Mouse (Mus musculus) neural tube, embryonic 13.5 days (tissue): ENCODE measurements at regions not wholly inside any gene's neighbourhood (a gene's known extent, or its start where the extent isn't known, plus 50 kb on each side); places are given as distances from the start of the nearest gene placed in this dataset.
A peak's percentile ranks its signal among the peaks of the same experiment; 100 is the strongest.

Experiments used
- ATAC-seq: fragments of 200-750 bp; cut with Nextera tagmentation; 2 replicates; pipeline ENCODE4 v1.8.0; 2017; ENCODE audit warnings: low read depth, mild to moderate bottlenecking, moderate TSS enrichment, moderate library complexity
- H3K27ac ChIP-seq: fragments of 300-500 bp; sonication (generic); replicated peaks from 2 replicates; pipeline ENCODE4 v1.5.1; 2015; ENCODE audit warnings: moderate library complexity, mild to moderate bottlenecking, inconsistent platforms
- H3K27me3 ChIP-seq: fragments of 300-500 bp; sonication (generic); 2 replicates; pipeline ENCODE4 v1.6.1; 2015; ENCODE audit warnings: mild to moderate bottlenecking, inconsistent platforms
- H3K36me3 ChIP-seq: fragments of 300-500 bp; sonication (generic); 2 replicates; pipeline ENCODE4 v1.6.1; 2015; ENCODE audit warnings: mild to moderate bottlenecking, inconsistent platforms
- H3K4me1 ChIP-seq: fragments of 300-500 bp; sonication (generic); replicated peaks from 2 replicates; pipeline ENCODE4 v1.6.1; 2015; ENCODE audit warnings: inconsistent platforms
- H3K4me2 ChIP-seq: fragments of 300-500 bp; sonication (generic); 2 replicates; pipeline ENCODE4 v1.6.1; 2015; ENCODE audit warnings: inconsistent platforms, mild to moderate bottlenecking, moderate library complexity
- H3K4me3 ChIP-seq: fragments of 300-500 bp; sonication (generic); 2 replicates; pipeline ENCODE4 v1.5.1; 2015; ENCODE audit warnings: mild to moderate bottlenecking, inconsistent platforms
- H3K9ac ChIP-seq: fragments of 300-500 bp; sonication (generic); 2 replicates; pipeline ENCODE4 v1.6.1; 2015; ENCODE audit warnings: moderate library complexity, mild to moderate bottlenecking, inconsistent platforms
- H3K9me3 ChIP-seq: fragments of 300-500 bp; sonication (generic); 2 replicates; pipeline ENCODE4 v1.6.1; 2016; ENCODE audit warnings: inconsistent platforms
- WGBS: fragments of 180-500 bp; shearing (Covaris S2); methylation state at CpG from one replicate; pipeline ENCODE4 v1.1.7; 2015; 5-methylcytosine and 5-hydroxymethylcytosine counted together

- no peaks in the 10 kb centered on the region for H3K27me3 ChIP-seq
- no peak overlapping the region for H3K9ac ChIP-seq
- no peak overlapping the region for H3K27ac ChIP-seq
- H3K4me1 ChIP-seq = no peaks in the 10 kb centered on the region
- no peaks in the 10 kb centered on the region for H3K36me3 ChIP-seq
- H3K4me3 ChIP-seq = no peak overlapping the region
- H3K4me2 ChIP-seq = no peak overlapping the region
- no peak for ATAC-seq
- peaks cover 7% of the 10 kb centered on the region; the same call in 1 of the 2 replicates for H3K9me3 ChIP-seq
Measured at GRCm38 (mm10) chr11:24414804-24415203, 336.9 kb downstream of the Bcl11a start.

- H3K27ac ChIP-seq = no peak overlapping the region
- H3K4me2 ChIP-seq = no peak overlapping the region
- 79% methylated on average over 10 of the region's 10 CpGs for WGBS
- no peaks in the 10 kb centered on the region for H3K36me3 ChIP-seq
- H3K4me3 ChIP-seq = no peak overlapping the region
- ATAC-seq = no peak
- H3K9me3 ChIP-seq = peaks cover 7% of the 10 kb centered on the region; the same call in 1 of the 2 replicates
- no peak overlapping the region for H3K9ac ChIP-seq
- no peaks in the 10 kb centered on the region for H3K4me1 ChIP-seq
- no peaks in the 10 kb centered on the region for H3K27me3 ChIP-seq
Measured at GRCm38 (mm10) chr11:24422066-24422775, 344.4 kb downstream of the Bcl11a start.

GRCm38 (mm10) chr11:24423278-24423677 is 345.4 kb downstream of the Bcl11a start:
- H3K4me1 ChIP-seq = peaks cover 5% of the 10 kb centered on the region; the same call in 1 of the 2 replicates
- no peak for ATAC-seq
- WGBS = 89% methylated on average over 6 of the region's 6 CpGs

GRCm38 (mm10) chr11:24426995-24427883 is 349.4 kb downstream of the Bcl11a start:
- Histone ChIP-seq H3K36me3 (no peaks in the 10 kb centered on the region), H3K27me3 (no peaks in the 10 kb centered on the region), H3K4me1 (peaks cover 5% of the 10 kb centered on the region; the same call in 1 of the 2 replicates), H3K9me3 (no peaks in the 10 kb centered on the region), H3K27ac (no peak overlapping the region), H3K9ac (no peak overlapping the region), H3K4me3 (no peak overlapping the region), H3K4me2 (no peak overlapping the region)
- WGBS = 21% methylated on average over 5 of the region's 5 CpGs
- ATAC-seq = no peak

More at GRCm38 (mm10) chr11:24423278-24423677, 345.4 kb downstream of the Bcl11a start:
- H3K9me3 ChIP-seq = no peaks in the 10 kb centered on the region
- no peak overlapping the region for H3K27ac ChIP-seq
- no peaks in the 10 kb centered on the region for H3K27me3 ChIP-seq
- H3K36me3 ChIP-seq = no peaks in the 10 kb centered on the region
- H3K4me2 ChIP-seq = no peak overlapping the region
- no peak overlapping the region for H3K4me3 ChIP-seq
- no peak overlapping the region for H3K9ac ChIP-seq

GRCm38 (mm10) chr11:24448608-24449007 is 370.8 kb downstream of the Bcl11a start:
- Histone ChIP-seq H3K9me3 (no peaks in the 10 kb centered on the region), H3K36me3 (no peaks in the 10 kb centered on the region), H3K27ac (no peak overlapping the region), H3K4me1 (peaks cover 6% of the 10 kb centered on the region), H3K27me3 (no peaks in the 10 kb centered on the region), H3K9ac (no peak overlapping the region), H3K4me2 (no peak overlapping the region), H3K4me3 (no peak overlapping the region)
- no peak for ATAC-seq
- 81% methylated on average over 1 of the region's 1 CpGs for WGBS

GRCm38 (mm10) chr11:24452267-24452666 is 374.4 kb downstream of the Bcl11a start:
- WGBS = 28% methylated on average over 7 of the region's 7 CpGs
- peak; percentile 81 for ATAC-seq

GRCm38 (mm10) chr11:24464642-24465041 is 386.8 kb downstream of the Bcl11a start:
- ATAC-seq = no peak
- WGBS = 58% methylated on average over 4 of the region's 4 CpGs
- Histone ChIP-seq H3K27me3 (no peaks in the 10 kb centered on the region), H3K4me1 (no peaks in the 10 kb centered on the region), H3K9ac (no peak overlapping the region), H3K9me3 (no peaks in the 10 kb centered on the region), H3K4me2 (no peak overlapping the region), H3K27ac (no peak overlapping the region), H3K36me3 (no peaks in the 10 kb centered on the region), H3K4me3 (no peak overlapping the region)

More at GRCm38 (mm10) chr11:24452267-24452666, 374.4 kb downstream of the Bcl11a start:
- H3K27ac ChIP-seq = no peak overlapping the region
- H3K9ac ChIP-seq = no peak overlapping the region
- H3K9me3 ChIP-seq = no peaks in the 10 kb centered on the region
- H3K27me3 ChIP-seq = no peaks in the 10 kb centered on the region
- no peak overlapping the region for H3K4me3 ChIP-seq
- 0 out of 2 replicates have a peak overlapping the region, but pooled peaks have one; percentile 18 for H3K4me2 ChIP-seq
- H3K36me3 ChIP-seq = no peaks in the 10 kb centered on the region
- peaks cover 6% of the 10 kb centered on the region for H3K4me1 ChIP-seq

GRCm38 (mm10) chr11:24467458-24467857 is 389.6 kb downstream of the Bcl11a start:
- H3K9me3 ChIP-seq = no peaks in the 10 kb centered on the region
- WGBS = 93% methylated on average over 8 of the region's 8 CpGs
- no peaks in the 10 kb centered on the region for H3K27me3 ChIP-seq
- H3K4me3 ChIP-seq = no peak overlapping the region
- no peaks in the 10 kb centered on the region for H3K4me1 ChIP-seq
- no peaks in the 10 kb centered on the region for H3K36me3 ChIP-seq
- H3K9ac ChIP-seq = no peak overlapping the region
- ATAC-seq = no peak
- no peak overlapping the region for H3K27ac ChIP-seq
- H3K4me2 ChIP-seq = no peak overlapping the region

GRCm38 (mm10) chr11:24470469-24470868 is 392.6 kb downstream of the Bcl11a start:
- Histone ChIP-seq H3K4me1 (peaks cover 5% of the 10 kb centered on the region; the same call in 1 of the 2 replicates), H3K27ac (no peak overlapping the region), H3K4me3 (no peak overlapping the region), H3K27me3 (no peaks in the 10 kb centered on the region), H3K36me3 (no peaks in the 10 kb centered on the region), H3K9ac (no peak overlapping the region), H3K4me2 (no peak overlapping the region), H3K9me3 (no peaks in the 10 kb centered on the region)
- ATAC-seq = no peak

GRCm38 (mm10) chr11:24472617-24473367 is 394.9 kb downstream of the Bcl11a start:
- ATAC-seq = no peak

GRCm38 (mm10) chr11:24473368-24474010 is 395.6 kb downstream of the Bcl11a start:
- no peak for ATAC-seq

More at GRCm38 (mm10) chr11:24472617-24473367, 394.9 kb downstream of the Bcl11a start:
- no peaks in the 10 kb centered on the region for H3K27me3 ChIP-seq
- no peak overlapping the region for H3K4me3 ChIP-seq
- no peak overlapping the region for H3K27ac ChIP-seq
- H3K4me2 ChIP-seq = no peak overlapping the region
- H3K9me3 ChIP-seq = no peaks in the 10 kb centered on the region
- H3K9ac ChIP-seq = no peak overlapping the region
- WGBS = 86% methylated on average over 8 of the region's 8 CpGs
- H3K4me1 ChIP-seq = peaks cover 5% of the 10 kb centered on the region; the same call in 1 of the 2 replicates
- H3K36me3 ChIP-seq = no peaks in the 10 kb centered on the region

More at GRCm38 (mm10) chr11:24473368-24474010, 395.6 kb downstream of the Bcl11a start:
- H3K9me3 ChIP-seq = no peaks in the 10 kb centered on the region
- H3K4me3 ChIP-seq = no peak overlapping the region
- peaks cover 5% of the 10 kb centered on the region; the same call in 1 of the 2 replicates for H3K4me1 ChIP-seq
- H3K9ac ChIP-seq = no peak overlapping the region
- no peaks in the 10 kb centered on the region for H3K36me3 ChIP-seq
- no peaks in the 10 kb centered on the region for H3K27me3 ChIP-seq
- H3K4me2 ChIP-seq = no peak overlapping the region
- WGBS = 36% methylated on average over 7 of the region's 7 CpGs
- no peak overlapping the region for H3K27ac ChIP-seq
